Mouse (Mus musculus) testis, adult 2 months (tissue): ENCODE results near the gene Rap2c. TPM values are rescaled to one million over a fixed set of nuclear protein-coding genes. Genes with fewer than 3 reads are reported as not detected.

Source experiments
- H3K27ac ChIP-seq: fragments of 200-500 bp; 2 replicates; pipeline ENCODE4 v1.5.1; 2012; ENCODE audit warnings: low read depth, low read length; ENCODE audit not compliant: control insufficient read depth, insufficient read depth
- H3K27me3 ChIP-seq: fragments of 200-500 bp; 2 replicates; pipeline ENCODE4 v1.6.1; 2012; ENCODE audit warnings: mild to moderate bottlenecking, low read length, moderate library complexity; ENCODE audit not compliant: control insufficient read depth, insufficient read depth
- H3K36me3 ChIP-seq: fragments of 200-500 bp; 2 replicates; pipeline ENCODE4 v1.6.1; 2012; ENCODE audit warnings: mild to moderate bottlenecking, low read length; ENCODE audit not compliant: control insufficient read depth, insufficient read depth
- H3K4me1 ChIP-seq: fragments of 200-500 bp; 2 replicates; pipeline ENCODE4 v1.6.1; 2012; ENCODE audit warnings: low read length; ENCODE audit not compliant: control insufficient read depth, insufficient read depth
- H3K4me3 ChIP-seq: fragments of 200-500 bp; 2 replicates; pipeline ENCODE4 v1.5.1; 2012; ENCODE audit warnings: low read depth, mild to moderate bottlenecking, low read length, moderate library complexity, mixed read lengths; ENCODE audit not compliant: control insufficient read depth
- CTCF ChIP-seq: fragments of 200-500 bp; IDR thresholded peaks from 2 replicates; pipeline ENCODE4 v1.5.1; 2012; ENCODE audit warnings: low read depth, mild to moderate bottlenecking, inconsistent platforms, low read length, moderate library complexity; ENCODE audit not compliant: control insufficient read depth, insufficient read depth, insufficient replicate concordance
- POLR2A ChIP-seq: fragments of 200-500 bp; IDR thresholded peaks from 2 replicates; pipeline ENCODE4 v1.6.1; 2012; ENCODE audit warnings: low read depth, mild to moderate bottlenecking, inconsistent platforms, low read length, moderate library complexity; ENCODE audit not compliant: control insufficient read depth
- polyA plus RNA-seq: library from polyadenylated mRNA; depleted of rRNA; stranded (reverse); fragments of >200 nt; gene quantifications from 2 replicates; pipeline ENCODE4 v1.2.3, GENCODE M21; 2012

The Rap2c gene
- polyA plus RNA-seq, 1 experiment: 1.5 TPM

- no peaks in the 10 kb centered on the region for H3K27me3 ChIP-seq
- H3K4me3 ChIP-seq: no peak overlapping the region
- no peak overlapping the region for H3K27ac ChIP-seq
- H3K36me3 ChIP-seq: no peaks in the 10 kb centered on the region
- TF ChIP-seq CTCF: no peak
- no peak for TF ChIP-seq POLR2A
- no peaks in the 10 kb centered on the region for H3K4me1 ChIP-seq
These were observed 17.0 kb downstream of the Rap2c start for GRCm38 (mm10) chrX:51000791-51001190.

- TF ChIP-seq CTCF: no peak
- no peak overlapping the region for H3K4me3 ChIP-seq
- no peaks in the 10 kb centered on the region for H3K27me3 ChIP-seq
- no peaks in the 10 kb centered on the region for H3K36me3 ChIP-seq
- no peak overlapping the region for H3K27ac ChIP-seq
- no peaks in the 10 kb centered on the region; the same call in 1 of the 2 replicates for H3K4me1 ChIP-seq
These were observed 22.5 kb downstream of the Rap2c start for GRCm38 (mm10) chrX:50995310-50995709.

GRCm38 (mm10) chrX:50991324-50991723 is 26.5 kb downstream of the Rap2c start:
- no peak for TF ChIP-seq CTCF
- no peak for TF ChIP-seq POLR2A
- no peak overlapping the region for H3K27ac ChIP-seq

GRCm38 (mm10) chrX:50989940-50990339 is 27.9 kb downstream of the Rap2c start:
- H3K36me3 ChIP-seq: no peaks in the 10 kb centered on the region
- TF ChIP-seq CTCF: no peak
- no peak for TF ChIP-seq POLR2A
- H3K27ac ChIP-seq: no peak overlapping the region
- H3K27me3 ChIP-seq: no peaks in the 10 kb centered on the region
- no peak overlapping the region for H3K4me3 ChIP-seq
- H3K4me1 ChIP-seq: no peaks in the 10 kb centered on the region; the same call in 1 of the 2 replicates

More at GRCm38 (mm10) chrX:50991324-50991723, 26.5 kb downstream of the Rap2c start:
- H3K4me3 ChIP-seq: no peak overlapping the region
- H3K27me3 ChIP-seq: no peaks in the 10 kb centered on the region
- no peaks in the 10 kb centered on the region; the same call in 1 of the 2 replicates for H3K4me1 ChIP-seq
- no peaks in the 10 kb centered on the region for H3K36me3 ChIP-seq

- Histone ChIP-seq H3K4me3 (no peak overlapping the region), H3K27me3 (no peaks in the 10 kb centered on the region), H3K4me1 (no peaks in the 10 kb centered on the region; the same call in 1 of the 2 replicates), H3K36me3 (no peaks in the 10 kb centered on the region), H3K27ac (no peak overlapping the region)
- no peak for TF ChIP-seq CTCF
- TF ChIP-seq POLR2A: no peak
These were observed 29.2 kb downstream of the Rap2c start for GRCm38 (mm10) chrX:50988581-50988980.

- no peak overlapping the region for H3K4me3 ChIP-seq
- no peaks in the 10 kb centered on the region for H3K36me3 ChIP-seq
- no peaks in the 10 kb centered on the region for H3K27me3 ChIP-seq
- H3K4me1 ChIP-seq: no peaks in the 10 kb centered on the region
- H3K27ac ChIP-seq: no peak overlapping the region
- TF ChIP-seq CTCF (no peak), POLR2A (no peak)
These were observed 39.4 kb downstream of the Rap2c start for GRCm38 (mm10) chrX:50978428-50978827.

GRCm38 (mm10) chrX:50972145-50972544 is 45.7 kb downstream of the Rap2c start:
- Histone ChIP-seq H3K4me1 (no peaks in the 10 kb centered on the region), H3K4me3 (no peak overlapping the region), H3K27ac (no peak overlapping the region), H3K36me3 (no peaks in the 10 kb centered on the region), H3K27me3 (no peaks in the 10 kb centered on the region)
- TF ChIP-seq CTCF: no peak
- TF ChIP-seq POLR2A: no peak

- TF ChIP-seq CTCF (no peak), POLR2A (no peak)
- Histone ChIP-seq H3K36me3 (no peaks in the 10 kb centered on the region), H3K27me3 (no peaks in the 10 kb centered on the region), H3K4me1 (no peaks in the 10 kb centered on the region), H3K4me3 (no peak overlapping the region), H3K27ac (no peak overlapping the region)
These were observed 47.9 kb downstream of the Rap2c start for GRCm38 (mm10) chrX:50969907-50970306.
